Mouse (Mus musculus): Measurements from ENCODE around the gene Dock9.

Dock9 gene

DNA sequence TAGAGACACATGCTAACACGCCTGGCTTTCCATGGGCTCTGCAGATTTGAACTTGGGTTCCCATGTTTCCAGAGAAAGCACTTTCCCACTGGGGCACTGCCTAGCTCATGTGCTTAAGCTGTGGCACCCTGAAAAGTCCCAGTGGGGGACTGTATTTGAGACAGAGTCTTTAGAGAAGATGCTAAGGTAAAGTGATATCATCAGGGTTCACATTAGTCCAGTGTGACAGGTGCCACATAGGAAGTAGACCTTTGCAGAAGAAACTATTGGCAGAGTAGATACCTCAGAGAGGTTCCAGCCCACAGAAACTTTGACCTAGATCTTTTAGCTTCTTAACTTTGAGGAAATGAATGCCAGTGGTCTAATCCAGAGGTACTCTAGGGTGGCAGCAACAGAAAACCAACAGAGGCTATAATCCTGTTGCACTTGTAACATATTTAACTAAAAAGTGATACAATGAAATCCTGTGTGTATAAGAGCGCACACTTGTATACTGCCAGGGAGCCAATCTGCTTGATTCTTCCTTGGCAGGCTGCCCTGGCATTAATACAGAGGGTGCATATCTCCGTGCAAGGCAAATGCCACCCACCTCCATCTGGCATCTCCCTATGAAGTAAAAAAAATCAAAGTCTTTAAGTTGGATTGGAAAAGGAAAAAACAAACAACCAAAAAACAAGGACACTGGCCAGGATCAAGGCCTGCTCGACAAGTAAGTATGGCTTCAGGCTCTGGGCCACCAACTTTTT is 179.8 kb downstream of the Dock9 start:
- no peak for DNase-seq (ENCODE audit: low read depth)

DNA sequence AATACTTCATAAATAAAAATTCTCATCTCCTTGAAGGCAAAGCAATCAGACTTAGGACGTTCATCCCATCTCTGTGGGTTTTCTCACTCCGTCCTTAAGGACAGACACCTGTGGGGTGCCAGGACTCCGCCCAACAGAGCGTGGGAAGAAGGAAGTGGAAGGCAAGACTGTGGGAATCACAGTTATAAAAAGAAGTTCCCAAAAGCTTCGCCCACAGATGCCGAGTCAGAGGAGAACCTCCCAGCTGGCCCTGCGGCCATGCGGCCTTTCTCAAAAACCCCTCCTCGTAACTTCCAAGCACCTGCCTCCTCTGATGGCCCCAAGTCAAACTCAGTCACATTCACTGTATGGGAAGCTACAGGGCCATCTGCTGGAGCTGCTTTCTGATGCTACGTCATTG is 182.2 kb downstream of the Dock9 start:
- no peak for DNase-seq (ENCODE audit: low read depth)

DNA sequence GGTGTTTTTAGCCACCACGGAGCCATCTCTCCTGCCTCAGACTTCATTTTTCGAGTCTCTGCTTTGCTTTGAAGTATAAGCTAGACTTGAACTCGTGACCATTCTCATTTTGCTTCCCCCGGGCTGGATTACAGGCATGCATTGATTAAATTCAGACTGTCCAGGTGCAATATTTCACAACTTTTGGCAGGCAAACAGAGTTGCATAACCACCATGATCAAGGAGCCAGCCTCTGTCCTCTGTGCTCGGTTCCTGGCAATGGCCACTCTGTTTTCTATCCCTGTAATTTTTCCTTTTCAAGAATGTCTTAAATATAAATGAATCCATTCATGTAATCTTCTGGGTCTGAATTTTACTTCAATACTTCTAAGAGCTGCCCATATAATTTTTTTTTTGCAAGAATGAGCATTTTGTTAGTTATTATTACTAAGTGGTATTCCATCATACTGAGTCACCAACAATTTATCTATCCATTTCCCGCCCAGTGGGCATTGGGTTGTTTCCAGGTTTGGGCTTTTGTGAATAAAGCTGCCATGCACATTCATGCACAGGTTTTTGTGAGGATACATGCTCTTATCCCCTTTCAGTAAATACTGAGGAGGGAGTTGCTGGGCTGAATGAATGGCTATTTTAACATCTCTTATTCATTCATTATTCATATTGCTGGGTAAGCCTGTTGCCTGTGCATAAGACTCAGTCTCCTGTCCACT is 183.0 kb downstream of the Dock9 start:
- no peak for DNase-seq (ENCODE audit: low read depth)

DNA sequence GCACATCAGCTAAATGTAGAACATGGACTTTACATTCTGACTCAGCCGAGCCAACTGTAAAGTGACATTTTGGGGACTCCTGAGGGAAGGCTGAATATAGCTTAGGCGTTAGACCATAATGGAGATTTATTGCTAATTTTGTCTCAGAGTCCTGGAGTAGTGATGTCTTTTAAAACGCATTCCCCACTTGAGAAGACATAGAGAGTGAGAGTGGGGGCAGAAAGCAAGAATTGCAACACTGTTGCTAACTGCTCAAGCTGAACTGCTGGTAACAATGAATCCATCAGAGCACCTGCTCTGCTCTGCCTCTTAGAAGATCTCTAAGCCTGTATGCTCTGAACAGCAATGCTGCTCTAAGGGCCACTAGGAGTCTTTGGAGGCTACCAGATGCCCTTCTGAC is 184.1 kb downstream of the Dock9 start:
- no peak for DNase-seq (ENCODE audit: low read depth)

DNA sequence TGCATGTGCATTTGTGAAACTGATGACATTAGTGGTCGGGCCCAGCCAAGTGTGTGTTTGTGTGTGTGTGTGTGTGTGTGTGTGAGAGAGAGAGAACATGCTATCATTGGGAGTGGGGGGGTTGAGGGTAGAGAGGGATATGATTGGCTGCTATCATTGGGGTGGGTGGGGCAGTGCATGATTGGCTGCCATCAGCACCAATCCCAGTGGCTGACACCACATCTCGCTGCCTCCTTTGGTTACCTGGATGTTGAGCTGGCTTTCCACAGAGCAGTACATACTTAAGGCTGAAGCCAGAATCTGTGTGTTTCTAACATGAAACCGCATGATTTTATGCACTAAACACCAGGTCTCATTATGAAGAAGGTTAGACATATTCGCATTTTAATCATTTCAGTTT is 184.7 kb downstream of the Dock9 start:
- no peak for DNase-seq (ENCODE audit: low read depth)

DNA sequence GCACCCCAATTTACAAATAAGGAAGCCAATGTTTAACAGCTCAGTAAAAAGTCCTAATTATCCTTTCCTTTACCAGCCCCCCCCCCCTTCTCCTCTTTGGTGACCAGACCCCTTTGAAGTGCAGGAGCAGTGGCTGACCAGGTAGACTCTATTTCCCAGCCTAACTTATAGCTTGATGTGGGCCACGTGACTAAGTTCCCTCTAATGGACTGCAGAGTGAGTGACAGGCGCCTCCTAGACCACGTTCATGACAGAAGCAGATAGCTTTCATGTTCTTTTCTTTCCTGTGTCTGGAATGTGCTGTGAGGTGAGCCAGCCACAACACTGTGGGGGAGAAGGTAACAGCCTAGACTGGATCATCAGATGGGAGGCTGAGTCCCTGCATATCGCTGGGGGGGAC is 186.1 kb downstream of the Dock9 start:
- DNase-seq (ENCODE audit: low read depth), result no peak

DNA sequence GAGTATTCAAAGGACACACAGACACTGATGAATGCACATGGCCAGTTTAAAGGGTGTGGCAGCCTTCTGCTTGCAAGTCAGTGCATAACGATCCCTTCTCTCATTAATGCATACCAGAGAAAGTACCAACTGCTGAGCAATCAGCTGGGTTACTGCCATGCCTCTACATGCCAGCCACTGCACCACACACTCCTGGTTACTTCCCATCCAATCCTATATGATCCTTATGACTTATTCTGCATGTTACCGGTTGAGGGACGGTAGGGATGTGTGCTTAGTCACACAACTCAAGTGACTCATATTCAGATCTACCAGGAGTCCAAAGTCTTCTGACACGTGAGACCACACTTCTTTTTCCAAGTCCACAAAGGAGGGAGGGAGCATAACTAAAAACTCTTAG is 186.5 kb downstream of the Dock9 start:
- no peak for DNase-seq (ENCODE audit: low read depth)

DNA sequence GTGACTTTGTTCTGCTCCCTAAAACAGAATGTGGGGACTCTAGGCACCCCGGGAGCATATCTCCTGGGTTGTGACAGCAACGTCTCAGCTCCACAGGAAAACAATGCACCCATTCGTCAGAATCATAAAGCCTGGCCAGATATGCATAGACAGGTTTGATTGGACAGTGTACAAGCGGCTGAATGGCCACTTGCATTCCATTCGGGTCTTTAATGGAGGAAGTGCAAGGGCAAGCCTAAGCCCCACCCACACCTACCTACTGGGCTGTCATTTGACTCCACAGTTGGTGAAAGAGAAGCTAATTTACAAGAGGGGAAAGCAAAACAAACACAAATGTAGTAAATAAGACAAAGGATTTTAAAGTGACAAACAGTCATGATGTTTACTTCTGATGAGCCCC is 189.1 kb downstream of the Dock9 start:
- no peak for DNase-seq (ENCODE audit: low read depth)

DNA sequence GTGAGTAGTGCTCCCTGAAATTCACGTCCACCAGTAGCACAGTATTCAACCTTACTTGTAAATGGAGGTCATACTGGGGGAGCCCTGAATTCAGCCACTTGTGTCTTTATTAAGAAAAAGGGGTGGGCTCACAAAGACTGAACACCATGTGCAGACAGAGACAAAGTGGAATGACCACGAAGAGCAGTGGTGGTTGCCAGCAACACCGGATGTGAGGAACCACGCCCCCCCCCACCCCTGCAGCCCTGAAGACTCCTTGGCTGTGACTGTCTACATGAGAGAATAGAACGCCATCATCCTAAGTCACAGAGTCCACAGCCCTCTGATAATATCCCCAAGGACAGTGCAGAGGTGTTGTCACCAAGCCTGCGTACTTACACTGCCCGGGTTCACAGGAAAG is 191.2 kb downstream of the Dock9 start:
- DNase-seq (ENCODE audit: low read depth), result no peak

DNA sequence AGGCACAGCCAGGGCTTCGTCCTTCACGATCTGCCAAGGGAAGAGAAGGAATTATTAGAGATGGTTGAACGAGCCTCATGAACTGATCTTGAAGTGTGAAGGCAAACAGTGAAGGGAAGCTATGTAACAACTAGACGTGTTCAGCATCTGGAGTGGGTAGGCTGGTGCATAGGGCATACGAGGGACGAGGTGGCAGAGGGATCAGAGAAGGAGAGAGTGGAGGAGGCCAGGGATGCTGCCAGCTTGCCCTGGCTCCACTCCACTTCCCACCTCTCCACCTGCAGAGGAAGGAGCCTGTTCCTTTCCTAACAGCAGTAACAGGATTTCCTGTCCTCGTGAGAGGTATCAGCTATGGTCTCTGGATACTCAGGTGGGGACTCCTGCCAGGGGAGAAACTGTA is 192.4 kb downstream of the Dock9 start:
- DNase-seq (ENCODE audit: low read depth), result no peak

DNA sequence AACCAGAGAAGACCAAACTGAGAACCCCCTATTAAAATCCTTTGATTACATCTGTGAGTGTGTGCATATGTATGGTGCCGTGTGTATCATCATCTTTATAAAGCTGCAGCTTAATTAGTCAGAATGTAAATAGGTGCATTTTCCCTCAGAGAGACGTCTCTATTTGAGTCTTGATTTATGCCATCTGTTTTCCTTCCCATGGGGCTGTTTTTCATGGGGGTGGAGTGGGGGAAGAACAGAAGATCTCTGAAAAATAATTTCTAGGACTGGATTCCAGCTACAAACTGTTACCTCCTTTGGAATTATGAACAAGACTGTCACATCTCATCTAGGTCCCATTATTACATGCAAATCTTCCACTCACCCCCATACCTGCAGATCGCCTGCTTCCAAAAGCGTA is 193.1 kb downstream of the Dock9 start:
- DNase-seq (ENCODE audit: low read depth), result no peak

DNA sequence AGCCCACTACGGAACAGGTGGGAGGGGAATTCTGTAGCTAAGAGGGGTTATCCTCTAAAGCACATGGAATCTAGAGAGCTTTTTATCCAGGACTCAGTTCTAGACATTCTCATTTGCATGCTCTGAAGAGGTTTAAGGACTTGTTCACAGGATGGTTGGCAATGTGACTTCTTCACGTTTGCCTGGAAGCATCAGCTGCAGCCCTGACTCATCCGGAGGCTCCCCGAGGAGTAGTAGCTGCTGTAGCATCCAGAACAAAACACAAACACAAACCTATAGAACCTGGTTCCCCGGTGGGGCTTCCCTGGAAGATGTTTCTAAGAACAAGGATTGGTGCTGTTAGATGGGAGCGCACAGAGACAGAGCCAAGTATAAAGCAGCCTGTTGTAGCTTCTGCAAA is 195.0 kb downstream of the Dock9 start:
- DNase-seq (ENCODE audit: low read depth), result no peak

DNA sequence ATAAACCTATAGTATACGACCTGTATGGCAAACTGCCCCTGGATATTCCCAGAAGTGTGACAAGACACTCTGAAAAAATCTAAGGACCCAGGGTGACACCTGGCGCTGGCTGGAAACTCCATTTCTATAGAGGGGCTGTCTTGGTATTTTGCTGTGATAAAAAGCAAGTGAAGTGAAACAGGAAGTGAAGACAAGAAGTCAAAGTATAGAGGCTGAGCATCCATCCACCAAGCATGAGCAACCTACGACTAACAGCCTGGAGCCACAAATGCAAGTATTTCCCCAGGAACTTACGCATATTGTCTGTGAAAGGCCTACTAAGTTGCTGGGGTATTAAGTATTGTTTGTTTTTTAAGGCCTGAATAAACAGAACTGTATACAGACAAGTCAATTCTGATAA is 197.1 kb downstream of the Dock9 start:
- no peak for DNase-seq (ENCODE audit: low read depth)

DNA sequence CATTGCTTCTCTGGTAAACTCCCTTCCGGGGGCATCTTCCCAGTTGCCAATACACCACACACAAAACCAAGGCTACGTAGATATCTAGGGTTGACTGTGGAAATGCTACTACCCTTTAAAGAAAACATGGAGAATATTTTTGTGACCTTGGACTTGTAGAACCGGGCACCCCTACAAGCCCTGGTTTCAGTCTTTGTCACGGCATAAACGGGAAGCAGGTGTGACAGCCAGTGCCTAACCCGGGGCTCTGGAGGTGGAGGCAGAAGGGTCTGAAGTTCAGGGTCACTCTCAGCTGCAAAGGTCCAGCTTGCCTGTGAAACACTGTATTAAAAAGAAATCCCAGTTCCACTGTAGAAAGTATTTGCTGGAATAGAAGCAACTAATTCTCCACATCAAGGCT is 200.6 kb downstream of the Dock9 start:
- DNase-seq (ENCODE audit: low read depth), result no peak

DNA sequence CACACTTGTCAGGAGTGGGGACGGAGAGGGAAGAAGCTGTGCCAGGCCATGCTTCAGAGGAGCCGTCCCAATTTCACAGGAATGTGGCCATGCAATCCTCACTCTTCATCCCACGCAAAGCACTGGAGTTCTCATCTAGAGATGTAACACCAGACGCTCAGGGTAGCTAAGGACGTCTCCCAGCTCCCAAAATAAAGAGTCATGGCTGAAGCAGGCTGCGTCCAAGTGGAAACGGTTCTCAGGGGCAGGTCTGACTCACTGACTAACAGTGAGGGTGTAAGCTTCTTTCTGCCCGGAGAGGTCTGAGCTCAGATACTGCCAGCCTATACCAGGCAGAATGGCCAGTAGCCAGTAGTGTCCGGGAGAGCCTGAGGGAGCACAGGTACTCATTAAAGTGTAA is 201.0 kb downstream of the Dock9 start:
- no peak for DNase-seq (ENCODE audit: low read depth)

DNA sequence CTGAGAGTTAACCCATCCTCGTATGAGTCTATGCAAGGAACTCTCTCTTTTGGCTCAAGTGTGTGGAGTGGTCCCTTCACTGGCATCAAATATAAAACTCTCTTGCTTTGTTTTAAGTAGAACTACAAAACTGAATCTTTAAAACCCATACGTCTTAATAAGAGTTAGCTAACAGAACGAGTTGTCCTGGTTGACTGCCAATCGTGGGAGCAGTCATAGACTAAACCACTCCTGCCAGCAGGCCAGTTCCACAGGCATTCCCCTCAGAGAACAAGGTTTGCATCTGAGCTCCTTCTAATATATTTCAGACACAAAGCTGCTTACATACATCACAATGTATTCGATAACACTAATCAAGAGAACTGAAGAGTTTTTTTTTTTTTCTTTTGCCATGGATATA is 203.0 kb downstream of the Dock9 start:
- DNase-seq (ENCODE audit: low read depth), result no peak

DNA sequence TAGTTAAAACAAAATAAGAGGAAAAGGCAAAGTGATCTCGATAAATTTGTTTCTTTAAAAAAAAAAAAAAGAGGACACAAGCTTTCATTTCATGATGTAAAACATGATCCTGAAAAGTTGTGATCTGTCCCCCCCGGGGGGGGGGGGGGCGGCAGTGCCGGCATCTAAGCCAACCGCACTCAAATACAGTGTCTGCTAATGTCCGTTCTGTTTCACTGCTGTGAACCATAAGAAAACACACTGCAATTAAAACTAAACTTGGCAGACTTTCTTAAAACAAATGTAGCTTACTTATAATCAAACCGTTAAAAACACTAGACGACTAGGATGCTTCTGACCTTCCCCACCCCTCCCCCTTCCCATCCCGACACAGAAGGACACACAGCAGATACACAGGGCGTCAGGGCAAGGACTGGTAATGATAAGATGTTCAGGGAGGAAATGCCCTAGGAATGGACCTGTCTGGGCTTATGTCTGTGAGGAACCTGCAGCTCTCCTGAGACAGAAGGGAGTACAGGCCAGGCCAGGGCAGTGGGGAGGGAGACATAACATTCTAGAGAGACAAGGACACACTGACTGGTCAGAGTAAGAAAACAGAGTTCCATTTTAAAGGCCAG is 204.2 kb downstream of the Dock9 start:
- DNase-seq (ENCODE audit: low read depth), result no peak

DNA sequence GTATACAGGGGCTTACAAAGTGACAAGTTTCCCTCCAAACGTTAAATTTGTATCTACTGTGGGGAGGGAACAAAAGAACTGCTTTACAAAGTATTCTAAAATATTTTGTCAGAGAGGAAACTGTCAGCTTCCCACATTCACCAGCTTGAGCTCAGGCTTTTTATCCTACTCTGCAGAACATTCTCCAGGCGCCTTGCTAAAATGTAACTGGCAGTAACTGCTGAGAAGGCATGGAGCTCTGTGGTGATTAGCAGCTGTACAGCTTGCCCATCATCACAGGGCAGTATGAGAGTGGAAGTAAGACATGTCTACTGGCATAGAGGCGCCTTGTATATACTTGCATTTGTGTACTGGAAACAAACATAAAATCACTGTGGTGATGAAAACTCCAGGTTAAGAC is 204.7 kb downstream of the Dock9 start:
- DNase-seq (ENCODE audit: low read depth), result no peak

DNA sequence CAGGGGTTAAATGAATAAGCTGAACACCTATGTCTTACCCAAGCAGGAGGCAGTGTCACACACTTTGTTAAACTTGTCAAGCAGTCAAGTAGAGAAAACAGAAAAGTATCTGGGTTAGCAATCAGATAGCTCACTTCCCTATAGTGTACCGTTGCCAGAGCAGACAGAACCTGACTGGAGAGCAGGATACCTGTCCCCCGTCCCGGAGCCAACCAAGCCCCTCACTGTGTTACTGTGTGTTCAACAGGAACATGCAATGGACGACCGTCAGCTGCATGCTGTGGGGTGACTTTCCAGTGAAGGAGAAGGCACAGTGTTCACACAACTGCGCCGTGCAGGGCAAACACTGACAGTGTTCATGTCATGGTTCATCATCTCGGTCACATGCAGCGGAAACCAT is 205.3 kb downstream of the Dock9 start:
- DNase-seq (ENCODE audit: low read depth), result no peak

DNA sequence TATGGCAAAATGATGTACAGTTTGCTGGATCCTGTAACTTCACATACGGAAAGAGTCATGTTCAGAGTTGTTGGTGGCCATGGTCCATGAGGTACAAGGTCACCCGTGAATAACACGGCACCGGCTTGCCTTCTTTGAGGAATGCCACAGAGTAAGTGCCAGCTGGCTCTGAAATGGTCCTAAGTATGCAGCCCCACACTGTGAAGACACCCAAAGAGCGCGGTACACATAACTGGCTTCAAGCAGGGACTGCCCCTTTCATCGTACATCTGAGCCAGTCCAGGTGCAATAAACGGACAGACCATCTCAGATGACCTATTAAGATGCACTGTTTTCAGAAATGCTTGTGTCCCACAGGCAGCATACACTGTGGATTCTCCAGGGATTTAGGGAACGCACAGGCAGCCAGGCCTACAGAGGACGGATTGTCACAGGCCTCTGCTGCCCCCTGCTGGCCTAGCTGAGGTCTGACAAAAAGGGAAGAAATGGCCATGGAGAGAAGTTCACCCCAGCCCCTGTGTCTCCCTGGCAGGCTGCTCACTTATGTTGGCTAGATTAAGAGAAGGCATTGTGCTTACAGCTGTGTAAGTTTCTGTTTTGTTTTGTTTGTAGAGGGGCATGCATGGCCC is 208.4 kb downstream of the Dock9 start:
- DNase-seq (ENCODE audit: low read depth), result peak; percentile 74

DNA sequence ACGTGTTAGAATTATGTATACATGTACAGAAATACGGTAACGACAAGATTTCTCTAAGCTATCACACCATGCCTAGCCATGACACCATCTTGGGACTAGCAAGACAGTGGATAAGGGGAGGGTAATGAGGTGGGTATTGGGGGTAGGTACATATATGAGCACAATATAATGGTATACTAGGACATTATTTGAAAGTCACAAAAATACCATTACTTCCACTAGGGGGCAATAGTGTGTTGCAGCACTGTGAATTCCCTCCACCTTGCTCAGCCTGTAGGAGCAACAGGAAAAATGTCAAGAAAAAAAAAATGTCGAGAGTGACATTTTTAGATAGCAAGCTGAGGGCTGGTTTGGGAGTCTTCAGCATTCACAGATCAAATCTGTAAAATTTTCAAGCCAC is 209.2 kb downstream of the Dock9 start:
- peak; percentile 68 for DNase-seq (ENCODE audit: low read depth)

DNA sequence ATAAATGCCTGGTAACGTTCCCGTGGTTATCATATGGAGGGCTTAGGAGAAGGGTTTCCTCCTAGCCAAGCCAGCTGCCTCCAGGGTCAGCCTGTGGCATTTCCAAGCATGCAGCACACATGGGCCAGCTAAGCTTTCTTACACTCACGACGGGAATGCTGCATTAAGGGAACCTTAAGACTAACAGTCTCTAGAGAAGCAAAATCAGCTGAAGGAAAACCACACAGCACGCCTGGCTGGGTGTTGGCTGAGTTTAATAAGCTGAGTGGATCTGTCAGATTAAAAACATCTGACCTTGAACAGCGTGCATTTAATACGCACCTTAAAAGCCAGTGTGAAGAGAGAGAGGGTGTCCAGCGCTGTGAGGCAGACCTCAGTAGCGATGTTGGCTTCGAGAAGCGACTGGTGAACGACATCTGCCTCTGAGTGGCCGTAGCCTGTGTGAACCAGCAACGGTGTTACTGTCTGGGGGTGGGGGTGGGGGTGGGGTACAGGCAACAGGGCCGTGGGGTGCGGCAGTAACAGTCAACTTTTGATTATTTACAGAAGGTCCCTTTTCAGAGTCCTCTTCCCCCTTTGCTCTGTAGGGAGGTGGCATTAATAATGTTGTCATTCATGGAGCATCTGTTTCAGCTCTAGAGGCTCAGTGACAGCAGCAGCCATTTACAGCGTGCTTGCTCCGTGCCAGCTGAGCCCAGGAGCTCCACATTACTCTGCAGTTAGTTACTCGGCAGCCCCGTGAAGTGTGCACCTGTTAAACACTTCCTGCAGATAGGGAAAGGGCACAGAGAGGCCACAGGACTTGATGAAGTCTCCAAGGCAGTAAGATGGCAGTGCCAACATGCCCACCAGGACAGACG is 211.5 kb downstream of the Dock9 start:
- no peak for DNase-seq (ENCODE audit: low read depth)
